Mouse (Mus musculus): ENCODE data around the gene Cad. TPM values are rescaled to one million over a fixed set of nuclear protein-coding genes. Genes with fewer than 3 reads are reported as not detected.
"Not testable (repeated sequence)": the region's sequence is repeated elsewhere in the genome, so short reads cannot be mapped to it uniquely, and the experiment has no call there.

The Cad gene
- polyA plus RNA-seq, 1 experiment from 2014 or later, result 43.4 TPM

GRCm38 (mm10) chr5:31030926-31031325 is 23.7 kb upstream of the Cad start:
- Histone ChIP-seq H3K27ac (ENCODE audit: low read depth) (no peak overlapping the region), H3K9ac (no peak overlapping the region), H3K4me1 (ENCODE audit: insufficient read depth) (no peaks in the 10 kb centered on the region), H3K9me3 (ENCODE audit: low read depth, low read length) (no peaks in the 10 kb centered on the region), H3K27me3 (ENCODE audit: insufficient read depth, low read length) (no peaks in the 10 kb centered on the region), H3K4me3 (ENCODE audit: low read depth, low read length) (no peak overlapping the region), H3K36me3 (ENCODE audit: insufficient read depth) (0 out of 2 replicates have a peak, but pooled peaks cover 2% of the 10 kb centered on the region), H3K4me2 (no peak overlapping the region)
- DNase-seq (no peak), ATAC-seq (ENCODE audit: insufficient read depth) (no peak)
- no peak for TF ChIP-seq CTCF (IDR thresholded peaks at IDR 0.05; ENCODE audit: low read depth)
- 86% methylated on average over 4 of the region's 4 CpGs for WGBS

GRCm38 (mm10) chr5:31031508-31031907 is 23.1 kb upstream of the Cad start:
- no peak overlapping the region for H3K27ac ChIP-seq (ENCODE audit: low read depth)
- no peak for TF ChIP-seq CTCF (IDR thresholded peaks at IDR 0.05; ENCODE audit: low read depth)
- DNase-seq (no peak), ATAC-seq (ENCODE audit: insufficient read depth) (no peak)
- no peak overlapping the region for H3K4me3 ChIP-seq (ENCODE audit: low read depth, low read length)
- no peak overlapping the region for H3K9ac ChIP-seq
- H3K4me2 ChIP-seq, result no peak overlapping the region
- H3K36me3 ChIP-seq (ENCODE audit: insufficient read depth), result 0 out of 2 replicates have a peak, but pooled peaks cover 7% of the 10 kb centered on the region
- WGBS, result 77% methylated on average over 8 of the region's 8 CpGs
- no peaks in the 10 kb centered on the region for H3K9me3 ChIP-seq (ENCODE audit: low read depth, low read length)
- no peaks in the 10 kb centered on the region for H3K27me3 ChIP-seq (ENCODE audit: insufficient read depth, low read length)
- H3K4me1 ChIP-seq (ENCODE audit: insufficient read depth), result no peaks in the 10 kb centered on the region

- no peak overlapping the region for H3K27ac ChIP-seq (ENCODE audit: low read depth)
- peaks cover 15% of the 10 kb centered on the region; the same call in 1 of the 2 replicates for H3K36me3 ChIP-seq (ENCODE audit: insufficient read depth)
- H3K4me1 ChIP-seq (ENCODE audit: insufficient read depth), result no peaks in the 10 kb centered on the region
- H3K27me3 ChIP-seq (ENCODE audit: insufficient read depth, low read length), result no peaks in the 10 kb centered on the region
- ATAC-seq (ENCODE audit: insufficient read depth) (no peak), DNase-seq (no peak)
- WGBS, result 86% methylated on average over 6 of the region's 6 CpGs
- H3K9me3 ChIP-seq (ENCODE audit: low read depth, low read length), result no peaks in the 10 kb centered on the region
- no peak overlapping the region for H3K4me2 ChIP-seq
- no peak overlapping the region for H3K9ac ChIP-seq
- TF ChIP-seq CTCF (IDR thresholded peaks at IDR 0.05; ENCODE audit: low read depth), result no peak
- no peak overlapping the region for H3K4me3 ChIP-seq (ENCODE audit: low read depth, low read length)
Observed at GRCm38 (mm10) chr5:31034669-31035068, 19.9 kb upstream of the Cad start.

GRCm38 (mm10) chr5:31036556-31036955 is 18.0 kb upstream of the Cad start:
- not testable (repeated sequence) for H3K27me3 ChIP-seq (ENCODE audit: insufficient read depth, low read length); H3K4me2 ChIP-seq; H3K9ac ChIP-seq; DNase-seq; H3K4me3 ChIP-seq (ENCODE audit: low read depth, low read length); H3K9me3 ChIP-seq (ENCODE audit: low read depth, low read length); H3K4me1 ChIP-seq (ENCODE audit: insufficient read depth); ATAC-seq (ENCODE audit: insufficient read depth); H3K27ac ChIP-seq (ENCODE audit: low read depth)
- 80% methylated on average over 11 of the region's 11 CpGs for WGBS
- peaks cover 24% of the 10 kb centered on the region for H3K36me3 ChIP-seq (ENCODE audit: insufficient read depth)

- Histone ChIP-seq H3K36me3 (ENCODE audit: insufficient read depth) (peaks cover 31% of the 10 kb centered on the region), H3K4me3 (ENCODE audit: low read depth, low read length) (no peak overlapping the region), H3K27me3 (ENCODE audit: insufficient read depth, low read length) (no peaks in the 10 kb centered on the region), H3K27ac (ENCODE audit: low read depth) (no peak overlapping the region), H3K9me3 (ENCODE audit: low read depth, low read length) (no peaks in the 10 kb centered on the region), H3K4me2 (no peak overlapping the region), H3K9ac (no peak overlapping the region), H3K4me1 (ENCODE audit: insufficient read depth) (no peaks in the 10 kb centered on the region)
- no peak for ATAC-seq (ENCODE audit: insufficient read depth)
- TF ChIP-seq CTCF (IDR thresholded peaks at IDR 0.05; ENCODE audit: low read depth), result no peak
- no peak for DNase-seq
- WGBS, result 83% methylated on average over 7 of the region's 7 CpGs
Observed at GRCm38 (mm10) chr5:31038171-31038845, 16.3 kb upstream of the Cad start.

- no peak for DNase-seq
Observed at GRCm38 (mm10) chr5:31046416-31046815, 8.2 kb upstream of the Cad start.

GRCm38 (mm10) chr5:31047074-31047473 is 7.5 kb upstream of the Cad start:
- Histone ChIP-seq H3K4me2 (peak overlapping the region; percentile 94), H3K9ac (no peak overlapping the region), H3K36me3 (ENCODE audit: insufficient read depth) (peaks cover 6% of the 10 kb centered on the region; the same call in 1 of the 2 replicates), H3K27me3 (ENCODE audit: insufficient read depth, low read length) (no peaks in the 10 kb centered on the region), H3K4me1 (ENCODE audit: insufficient read depth) (no peaks in the 10 kb centered on the region), H3K9me3 (ENCODE audit: low read depth, low read length) (no peaks in the 10 kb centered on the region), H3K4me3 (ENCODE audit: low read depth, low read length) (peak overlapping the region; percentile 70), H3K27ac (ENCODE audit: low read depth) (no peak overlapping the region)
- no peak for DNase-seq
- WGBS, result 65% methylated on average over 5 of the region's 5 CpGs
- ATAC-seq (ENCODE audit: insufficient read depth), result no peak
- no peak for TF ChIP-seq CTCF (IDR thresholded peaks at IDR 0.05; ENCODE audit: low read depth)

More at GRCm38 (mm10) chr5:31046416-31046815, 8.2 kb upstream of the Cad start:
- H3K4me3 ChIP-seq (ENCODE audit: low read depth, low read length), result no peak overlapping the region
- H3K27ac ChIP-seq (ENCODE audit: low read depth), result no peak overlapping the region
- no peak overlapping the region for H3K4me2 ChIP-seq
- no peaks in the 10 kb centered on the region for H3K9me3 ChIP-seq (ENCODE audit: low read depth, low read length)
- WGBS, result 89% methylated on average over 6 of the region's 6 CpGs
- H3K36me3 ChIP-seq (ENCODE audit: insufficient read depth), result peaks cover 7% of the 10 kb centered on the region; the same call in 1 of the 2 replicates
- no peak for ATAC-seq (ENCODE audit: insufficient read depth)
- no peak overlapping the region for H3K9ac ChIP-seq
- no peaks in the 10 kb centered on the region for H3K4me1 ChIP-seq (ENCODE audit: insufficient read depth)
- no peaks in the 10 kb centered on the region for H3K27me3 ChIP-seq (ENCODE audit: insufficient read depth, low read length)
- TF ChIP-seq CTCF (IDR thresholded peaks at IDR 0.05; ENCODE audit: low read depth), result no peak
